Mouse (Mus musculus) adrenal gland (tissue): ENCODE results near the gene Hs3st2.

Experiments used
- intact Hi-C: fragments of 180-260 bp; cut with DNase I; formaldehyde crosslinking; loops from one replicate; pipeline ENCODE4 v1.15.1; 2025

The Hs3st2 gene

DNA sequence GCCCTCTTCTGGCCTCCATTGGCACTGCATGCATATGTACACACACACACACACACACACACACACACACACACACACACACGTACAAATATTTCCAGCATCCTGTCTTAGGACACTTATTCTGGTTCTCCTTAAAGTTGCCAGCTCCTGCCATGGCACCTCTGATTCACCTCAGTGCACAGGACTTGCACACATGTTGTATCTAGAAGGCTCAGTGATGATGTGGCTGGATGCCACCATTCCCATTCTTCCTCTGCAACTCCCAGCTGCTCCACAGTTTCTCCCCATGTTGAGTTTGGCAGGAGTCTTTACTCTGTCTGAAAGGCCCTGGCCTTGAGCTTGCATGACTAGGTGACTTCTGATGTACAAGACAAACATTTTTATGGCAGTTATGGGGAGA is 65.1 kb downstream of the Hs3st2 start:
- intact Hi-C loops: no loop called here

DNA sequence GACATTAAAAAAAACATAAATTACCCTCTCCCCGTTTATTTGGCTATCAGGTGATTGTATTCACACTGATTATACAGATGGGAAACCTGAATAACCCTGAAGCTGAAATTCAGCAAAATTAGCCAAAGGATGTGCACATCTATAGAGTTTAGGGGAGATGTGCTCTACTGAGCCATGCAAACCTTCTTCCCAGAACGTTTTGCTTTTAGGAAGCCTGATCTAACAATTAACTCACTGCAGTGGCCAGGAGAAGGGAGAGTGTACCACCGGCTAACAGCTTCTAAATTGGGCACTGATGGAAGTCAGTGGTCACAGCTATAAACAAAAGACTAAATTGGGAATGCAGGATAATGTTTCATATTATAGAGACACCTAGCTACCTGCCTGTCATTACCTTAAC is 66.4 kb downstream of the Hs3st2 start:
- intact Hi-C loops: no loop called here

GRCm38 (mm10) chr7:121460626-121461025 is 69.0 kb downstream of the Hs3st2 start:
- intact Hi-C loops: no loop called here

DNA sequence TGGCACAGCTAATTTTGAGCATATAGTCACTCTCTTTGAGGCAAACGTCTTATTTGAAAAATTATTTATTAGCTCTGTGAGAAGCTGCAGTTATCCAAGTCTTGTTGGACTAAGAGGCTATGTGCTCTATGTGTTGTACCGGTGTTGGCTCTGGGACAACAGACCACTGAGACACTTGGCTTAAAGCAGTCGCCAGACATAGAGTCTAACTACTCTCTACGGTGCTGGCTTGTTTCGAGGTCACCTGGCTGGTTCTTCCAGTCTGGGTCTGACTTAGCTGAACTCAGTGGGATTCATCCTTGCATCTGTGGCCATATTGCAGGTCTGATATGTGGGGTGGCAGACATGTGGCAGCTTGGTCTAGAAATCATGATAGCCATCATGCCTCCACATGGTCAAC is 72.8 kb downstream of the Hs3st2 start:
- intact Hi-C loops: no loop called here

DNA sequence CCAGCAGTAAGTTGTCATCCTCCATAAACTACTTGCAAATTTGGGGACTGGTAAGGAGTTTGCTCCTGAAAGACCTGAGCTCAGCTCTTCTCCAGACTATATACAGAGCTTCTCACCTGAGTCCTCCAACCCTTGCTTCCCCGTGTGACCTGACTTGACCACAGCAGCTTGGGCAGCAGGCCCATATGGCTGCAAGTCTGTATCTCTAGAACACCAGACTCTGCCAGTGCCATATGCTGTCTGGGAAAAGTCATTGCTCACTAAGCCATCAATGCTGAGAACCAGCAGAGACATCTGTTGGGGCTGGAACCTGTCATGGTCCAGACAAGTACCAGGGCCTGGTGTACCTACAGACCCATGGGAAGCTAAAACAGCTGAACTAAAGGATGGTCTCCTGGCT is 73.5 kb downstream of the Hs3st2 start:
- intact Hi-C loops: no loop called here

- intact Hi-C loops: no loop called here
These were observed 74.7 kb downstream of the Hs3st2 start for GRCm38 (mm10) chr7:121466331-121466730.

- intact Hi-C loops: no loop called here
These were observed 77.8 kb downstream of the Hs3st2 start for GRCm38 (mm10) chr7:121469435-121469834.

DNA sequence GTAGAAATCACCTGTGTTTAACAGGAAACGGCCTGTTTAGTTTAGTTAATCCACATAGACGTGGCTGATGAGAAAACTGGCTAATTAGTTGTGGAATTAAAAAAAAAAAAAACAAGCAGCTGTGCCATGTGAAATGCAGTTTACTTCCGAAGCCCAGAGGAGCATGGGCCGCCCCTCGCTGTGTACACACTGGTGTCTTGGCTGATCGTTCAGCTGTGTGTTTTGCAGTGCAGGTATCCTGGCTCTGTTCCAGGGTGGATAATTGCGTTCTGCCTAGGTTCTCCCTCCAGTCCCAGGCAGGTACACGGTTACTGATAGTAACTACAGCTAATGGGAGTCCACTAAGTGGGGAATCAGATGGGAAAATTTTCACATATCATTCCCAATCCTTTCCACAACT is 86.6 kb downstream of the Hs3st2 start:
- intact Hi-C loops: no loop called here

DNA sequence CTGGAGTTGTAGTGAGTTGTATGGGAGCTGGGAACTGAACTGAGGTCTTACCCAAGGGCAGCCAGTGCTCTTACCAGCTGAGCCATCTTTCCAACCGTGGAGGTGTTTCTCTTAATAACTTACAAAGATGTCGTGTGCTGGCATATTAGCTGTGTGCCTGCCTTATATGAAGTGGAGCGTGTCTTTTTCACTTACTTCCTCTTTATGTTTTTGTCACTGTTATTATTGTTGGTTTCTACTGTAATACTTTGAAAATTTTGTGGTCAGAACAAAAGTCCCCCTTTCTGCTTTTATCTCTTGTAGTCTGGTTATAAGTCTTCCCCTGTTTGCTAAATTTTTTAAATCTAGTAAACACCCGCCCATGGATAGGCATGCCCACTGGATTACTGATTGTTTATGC is 88.4 kb downstream of the Hs3st2 start:
- intact Hi-C loops: no loop called here

GRCm38 (mm10) chr7:121484590-121484989 is 92.9 kb downstream of the Hs3st2 start:
- intact Hi-C loops: no loop called here

DNA sequence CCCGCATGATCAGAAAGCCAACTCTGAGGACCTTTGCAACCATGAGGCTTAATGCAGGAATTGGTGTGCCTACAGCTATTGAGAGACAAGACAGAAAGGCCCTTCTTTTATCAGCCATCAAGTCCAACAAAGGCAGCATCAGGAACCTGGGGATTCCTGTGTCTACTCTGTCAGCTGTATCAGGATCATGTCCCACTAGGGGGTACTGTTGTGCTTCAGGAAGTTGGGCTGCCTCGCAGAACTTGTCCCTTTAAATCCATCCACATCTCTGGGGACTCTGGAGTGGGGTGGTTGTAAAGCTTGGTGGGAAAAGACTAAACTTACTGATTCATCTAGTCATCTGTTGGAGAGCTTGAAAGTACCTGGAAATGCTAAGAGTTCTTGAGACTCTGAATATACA is 93.6 kb downstream of the Hs3st2 start:
- intact Hi-C loops: no loop called here

DNA sequence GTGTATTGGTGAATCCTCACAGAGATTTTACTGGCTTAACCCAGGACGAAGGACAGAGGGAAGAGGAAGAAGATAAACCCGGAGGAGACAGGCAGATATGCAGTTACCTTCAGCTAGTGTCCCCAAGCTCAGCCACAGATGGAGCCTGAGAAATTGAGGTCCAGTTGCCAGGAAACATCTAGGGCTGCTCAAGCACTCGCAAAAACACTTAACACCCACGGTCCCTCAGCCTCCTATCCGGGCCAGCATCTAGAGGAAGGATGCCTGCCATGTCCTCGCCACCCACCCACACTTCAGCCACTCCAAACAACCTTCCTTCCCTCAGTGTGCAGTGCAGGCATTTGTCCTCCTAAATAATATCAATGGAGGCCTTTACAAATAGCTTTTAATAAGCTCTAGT is 95.6 kb downstream of the Hs3st2 start:
- intact Hi-C loops: no loop called here

DNA sequence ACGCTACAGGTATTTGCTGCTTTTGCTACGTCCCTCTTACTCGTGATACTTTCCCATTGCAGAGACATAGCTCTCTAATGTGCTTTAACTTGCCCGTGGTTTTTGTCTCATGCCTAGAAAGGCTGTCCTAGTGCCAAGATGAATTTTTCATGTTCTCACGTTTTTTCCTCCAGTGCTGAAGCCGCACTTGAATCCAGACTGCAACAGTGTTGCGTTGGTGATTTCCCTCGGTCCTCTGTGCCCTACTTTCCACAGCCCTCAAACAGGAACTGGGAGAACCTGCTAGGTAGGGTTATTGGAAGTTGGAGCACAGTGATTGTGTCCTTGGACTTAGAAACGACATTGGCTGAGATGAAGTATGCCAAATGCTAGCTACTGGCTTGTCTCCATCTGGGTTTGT is 97.7 kb downstream of the Hs3st2 start:
- intact Hi-C loops: no loop called here

DNA sequence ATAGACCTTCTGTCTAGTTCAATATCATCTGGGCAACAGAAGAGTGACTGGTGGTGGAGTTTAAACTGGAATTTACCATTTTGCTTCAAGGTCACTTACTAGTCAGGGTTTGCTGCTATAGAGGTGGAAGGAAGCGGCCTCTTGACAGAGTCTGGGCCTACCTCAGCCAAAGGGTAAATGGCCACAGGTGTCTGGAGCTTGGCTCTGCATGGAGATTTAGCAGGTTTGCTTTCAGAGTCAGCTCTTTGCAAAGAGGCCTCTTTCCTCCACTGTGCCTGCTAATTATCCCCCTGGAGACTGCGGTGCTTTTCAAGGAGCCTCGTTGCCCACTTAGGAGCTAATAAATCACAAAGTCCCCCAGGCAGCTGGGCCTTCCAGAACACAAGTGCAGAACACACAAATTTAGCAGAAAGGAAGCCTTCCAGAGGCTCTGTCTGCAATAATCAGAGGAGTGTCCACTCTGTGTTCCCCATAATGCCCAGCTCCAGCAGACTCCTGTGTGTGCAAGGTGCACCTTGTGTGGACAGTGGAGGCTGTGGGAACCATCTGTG is 99.9 kb downstream of the Hs3st2 start:
- intact Hi-C loops: no loop called here

DNA sequence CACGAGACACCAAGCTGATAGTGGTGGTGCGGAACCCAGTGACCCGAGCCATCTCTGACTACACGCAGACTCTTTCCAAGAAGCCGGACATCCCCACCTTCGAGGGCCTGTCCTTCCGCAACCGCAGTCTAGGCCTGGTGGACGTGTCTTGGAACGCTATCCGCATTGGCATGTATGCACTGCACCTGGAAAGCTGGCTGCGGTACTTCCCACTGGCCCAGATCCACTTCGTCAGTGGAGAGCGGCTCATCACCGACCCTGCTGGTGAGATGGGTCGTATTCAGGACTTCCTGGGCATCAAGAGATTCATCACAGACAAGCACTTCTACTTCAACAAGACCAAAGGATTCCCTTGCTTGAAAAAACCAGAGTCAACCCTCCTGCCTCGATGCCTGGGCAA is 108.9 kb downstream of the Hs3st2 start:
- intact Hi-C loops: no loop called here

- intact Hi-C loops: no loop called here
These were observed 110.0 kb downstream of the Hs3st2 start for GRCm38 (mm10) chr7:121501666-121502065.

DNA sequence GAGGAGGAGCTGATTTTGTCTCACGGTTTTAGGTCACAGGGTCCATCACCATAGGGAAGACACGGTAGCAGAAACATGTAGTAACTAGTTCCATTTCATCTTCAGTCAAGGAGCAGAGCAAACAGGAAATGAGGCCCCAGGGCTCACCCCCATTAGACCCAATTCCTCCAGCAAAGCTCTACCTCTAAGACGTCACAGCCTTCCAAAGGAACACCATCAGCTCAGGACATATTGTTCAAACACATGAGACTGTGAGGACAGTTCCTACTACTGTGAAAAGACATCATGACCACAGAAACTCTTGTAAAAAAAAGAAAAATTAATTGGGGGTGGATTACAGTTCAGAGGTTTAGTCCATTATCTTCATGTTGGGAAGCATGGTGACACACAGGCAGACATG is 125.1 kb downstream of the Hs3st2 start:
- intact Hi-C loops: no loop called here

DNA sequence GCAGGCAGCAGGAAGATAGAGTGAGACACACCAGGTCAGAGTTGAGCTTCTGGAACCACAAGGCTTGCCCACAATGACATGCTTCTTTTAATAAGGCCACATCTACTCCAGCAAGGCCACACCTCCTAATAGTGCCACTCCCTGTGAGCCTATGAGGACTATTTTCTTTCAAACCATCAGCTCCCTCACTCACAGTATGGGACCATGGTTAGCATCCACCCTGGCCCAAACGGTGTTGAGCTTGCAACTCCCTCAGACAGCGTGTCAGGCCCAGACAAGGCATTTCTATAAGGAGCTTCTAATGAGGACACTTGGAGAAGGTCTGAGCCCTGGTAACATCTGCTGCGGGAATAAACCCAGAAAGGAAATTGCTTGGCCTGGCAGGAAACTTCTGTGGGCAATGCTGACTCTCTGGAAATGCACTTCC is 125.5 kb downstream of the Hs3st2 start:
- intact Hi-C loops: no loop called here

DNA sequence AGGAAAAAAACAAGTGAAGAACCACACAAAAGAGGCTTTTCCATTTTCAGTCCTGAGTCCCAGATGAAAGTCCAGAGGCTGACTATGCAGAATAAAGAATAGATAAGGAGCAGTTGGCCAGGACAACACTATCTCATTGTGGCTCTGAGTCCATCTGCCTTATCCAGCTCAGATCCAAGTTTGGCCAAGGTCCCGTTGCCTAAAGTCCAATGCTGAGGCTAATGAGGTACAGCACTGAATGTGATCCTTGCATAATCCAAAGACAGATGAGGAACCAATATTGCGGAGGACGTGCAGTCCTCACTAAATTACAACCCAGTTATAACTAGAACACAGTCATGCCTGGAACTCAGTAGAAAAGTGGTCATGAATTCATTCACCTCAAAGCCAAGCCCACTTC is 130.5 kb downstream of the Hs3st2 start:
- intact Hi-C loops: no loop called here

DNA sequence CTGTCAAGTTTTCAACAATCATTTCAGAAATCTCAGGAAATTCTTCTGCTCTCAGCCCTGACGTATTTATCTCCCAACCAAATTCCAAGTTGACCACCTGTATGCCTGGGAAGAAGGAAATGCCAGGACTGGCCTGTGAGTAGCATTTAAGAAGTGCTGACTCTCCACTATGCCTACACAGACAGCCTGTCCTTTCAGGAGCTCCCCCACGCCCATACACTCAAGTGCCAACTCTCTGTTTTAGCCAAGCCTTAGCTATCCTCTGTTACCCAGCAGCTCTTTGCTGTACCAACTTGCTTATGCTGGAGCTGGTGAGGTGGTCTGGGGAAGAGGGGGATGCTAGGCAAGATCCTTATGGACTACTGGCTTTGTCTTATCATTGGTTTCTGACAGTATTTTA is 137.4 kb downstream of the Hs3st2 start:
- intact Hi-C loops: no loop called here

GRCm38 (mm10) chr7:121533639-121534038 is 142.0 kb downstream of the Hs3st2 start:
- intact Hi-C loops: loop anchor here (2.0 kb wide), 1 partner anchor 15 kb away; no protein-coding TSS in a partner anchor

DNA sequence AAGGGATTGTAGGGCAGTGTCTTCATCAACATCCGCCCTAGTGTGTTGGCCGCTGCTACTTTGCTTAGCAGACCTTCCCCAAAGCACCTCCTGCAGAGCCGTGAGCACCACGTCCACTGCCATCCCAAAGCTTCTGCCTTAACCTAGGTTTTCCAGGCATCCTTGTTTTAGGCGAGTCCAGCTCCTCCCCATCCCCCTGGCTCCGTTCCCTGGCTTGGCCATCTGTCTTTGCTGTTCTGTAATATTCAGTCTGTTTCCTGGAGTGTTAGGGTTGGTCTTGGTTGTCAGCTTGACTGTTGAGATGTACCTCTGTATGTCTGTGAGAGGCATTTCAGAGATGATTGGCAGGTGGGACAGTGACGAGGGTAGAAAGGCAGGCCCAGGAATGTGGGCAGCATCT is 142.7 kb downstream of the Hs3st2 start:
- intact Hi-C loops: loop anchor here (2.0 kb wide), 1 partner anchor 16 kb away; no protein-coding TSS in a partner anchor

GRCm38 (mm10) chr7:121535987-121536386 is 144.3 kb downstream of the Hs3st2 start:
- intact Hi-C loops: loop anchor here (2.0 kb wide), 1 partner anchor 17 kb away; no protein-coding TSS in a partner anchor
